Mouse (Mus musculus) stomach, embryonic 14.5 days (tissue): ENCODE results near the gene Zfp827. TPM values are rescaled to one million over a fixed set of nuclear protein-coding genes. Genes with fewer than 3 reads are reported as not detected.

Source experiments
- ATAC-seq: fragments of 200-750 bp; cut with Nextera tagmentation; 2 replicates; pipeline ENCODE4 v1.8.0; 2017; ENCODE audit warnings: low read depth, moderate TSS enrichment; ENCODE audit not compliant: insufficient number of reproducible peaks, insufficient read depth, low FRiP score
- H3K27ac ChIP-seq: fragments of 300-500 bp; sonication (generic); 2 replicates; pipeline ENCODE4 v1.5.1; 2014; ENCODE audit warnings: mild to moderate bottlenecking, low read length, moderate library complexity, mixed read lengths
- H3K27me3 ChIP-seq: fragments of 300-500 bp; sonication (generic); 2 replicates; pipeline ENCODE4 v1.6.1; 2014; ENCODE audit warnings: low read length, control low read depth, mixed read lengths; ENCODE audit not compliant: control insufficient read depth, insufficient read depth
- H3K36me3 ChIP-seq: fragments of 300-500 bp; sonication (generic); 2 replicates; pipeline ENCODE4 v1.6.1; 2014; ENCODE audit warnings: mild to moderate bottlenecking, control low read depth, low read length, moderate library complexity, mixed read lengths; ENCODE audit not compliant: control insufficient read depth, insufficient read depth
- H3K4me1 ChIP-seq: fragments of 300-500 bp; sonication (generic); 2 replicates; pipeline ENCODE4 v1.6.1; 2014; ENCODE audit warnings: low read length, control low read depth, mixed read lengths; ENCODE audit not compliant: control insufficient read depth, insufficient read depth
- H3K4me2 ChIP-seq: fragments of 300-500 bp; sonication (generic); replicated peaks from 2 replicates; pipeline ENCODE4 v1.6.1; 2014; ENCODE audit warnings: low read depth, low read length, control low read depth
- H3K4me3 ChIP-seq: fragments of 300-500 bp; sonication (generic); 2 replicates; pipeline ENCODE4 v1.5.1; 2014; ENCODE audit warnings: low read depth, low read length, control low read depth
- H3K9ac ChIP-seq: fragments of 300-500 bp; sonication (generic); replicated peaks from 2 replicates; pipeline ENCODE4 v1.6.1; 2014; ENCODE audit warnings: low read depth, mild to moderate bottlenecking, control low read depth, low read length, moderate library complexity, mixed read lengths
- H3K9me3 ChIP-seq: fragments of 300-500 bp; sonication (generic); 2 replicates; pipeline ENCODE4 v1.6.1; 2016; ENCODE audit warnings: low read depth, low read length, control low read depth; ENCODE audit not compliant: control insufficient read depth
- WGBS: fragments of 180-500 bp; shearing (Covaris S2); extraction: QIAGEN DNeasy Blood & Tissue Kit; methylation state at CpG from one replicate; pipeline ENCODE4 v1.1.7; 2014; 5-methylcytosine and 5-hydroxymethylcytosine counted together
- polyA plus RNA-seq: library from polyadenylated mRNA; unstranded; fragments of >200 nt; fragmentation: Nextera tagmentation; extraction: Ambion mirVana; gene quantifications from 2 replicates; pipeline ENCODE4 v1.2.1, GENCODE M21; 2014

Zfp827 gene
- polyA plus RNA-seq, 1 experiment from 2014 or later: 15.2 TPM

- H3K27ac ChIP-seq: peak overlapping the region; percentile 100
- H3K27me3 ChIP-seq: no peaks in the 10 kb centered on the region
- peak overlapping the region; percentile 100 for H3K9ac ChIP-seq
- no peaks in the 10 kb centered on the region for H3K36me3 ChIP-seq
- H3K4me3 ChIP-seq: peak overlapping the region; percentile 86
- H3K4me1 ChIP-seq: peaks cover 27% of the 10 kb centered on the region
- H3K9me3 ChIP-seq: no peaks in the 10 kb centered on the region
- under 1% methylated on average over 76 of the region's 99 CpGs for WGBS
- peak; percentile 74 for ATAC-seq
- H3K4me2 ChIP-seq: peak overlapping the region; percentile 78
These were observed 1.4 kb downstream of the Zfp827 start for GRCm38 (mm10) chr8:79029396-79030325.

- Histone ChIP-seq H3K4me1 (peaks cover 27% of the 10 kb centered on the region), H3K4me2 (peak overlapping the region; percentile 78), H3K27ac (peak overlapping the region; percentile 100), H3K36me3 (no peaks in the 10 kb centered on the region), H3K9ac (peak overlapping the region; percentile 100), H3K27me3 (no peaks in the 10 kb centered on the region), H3K9me3 (no peaks in the 10 kb centered on the region), H3K4me3 (peak overlapping the region; percentile 86)
- peak; percentile 3; the same call in 1 of the 2 replicates for ATAC-seq
- WGBS: under 1% methylated on average over 53 of the region's 62 CpGs
These were observed 2.4 kb downstream of the Zfp827 start for GRCm38 (mm10) chr8:79030326-79031265.

GRCm38 (mm10) chr8:79037532-79037931 is 9.3 kb downstream of the Zfp827 start:
- no peak overlapping the region for H3K27ac ChIP-seq
- H3K27me3 ChIP-seq: no peaks in the 10 kb centered on the region
- H3K4me2 ChIP-seq: no peak overlapping the region
- H3K36me3 ChIP-seq: no peaks in the 10 kb centered on the region
- H3K9me3 ChIP-seq: no peaks in the 10 kb centered on the region
- H3K4me3 ChIP-seq: no peak overlapping the region
- peaks cover 12% of the 10 kb centered on the region for H3K4me1 ChIP-seq
- no peak overlapping the region for H3K9ac ChIP-seq
- no peak for ATAC-seq
- WGBS: 75% methylated on average over 7 of the region's 7 CpGs

DNA sequence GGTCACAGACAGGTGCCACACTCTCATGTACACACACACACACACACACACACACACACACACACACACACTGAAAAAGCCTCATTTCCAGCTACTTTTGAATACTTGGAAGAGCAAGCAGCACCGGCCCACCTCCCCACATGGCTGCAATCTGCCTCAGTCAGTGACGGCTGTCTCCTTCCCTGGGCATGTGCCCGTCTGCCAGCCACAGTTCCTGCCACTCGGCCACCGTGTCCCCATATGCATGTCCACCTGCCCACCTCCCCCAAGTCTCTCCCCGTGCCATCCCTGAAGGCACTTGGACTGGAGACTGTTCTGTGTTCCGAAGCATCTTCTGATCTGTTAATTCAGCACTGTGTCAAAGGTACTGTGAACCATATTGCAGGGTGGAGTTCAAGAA is 9.8 kb downstream of the Zfp827 start:
- Histone ChIP-seq H3K4me2 (no peak overlapping the region), H3K27ac (no peak overlapping the region), H3K4me3 (no peak overlapping the region), H3K4me1 (peaks cover 9% of the 10 kb centered on the region), H3K9me3 (no peaks in the 10 kb centered on the region), H3K36me3 (no peaks in the 10 kb centered on the region), H3K9ac (no peak overlapping the region), H3K27me3 (no peaks in the 10 kb centered on the region)
- WGBS: 95% methylated on average over 7 of the region's 7 CpGs
- no peak for ATAC-seq

DNA sequence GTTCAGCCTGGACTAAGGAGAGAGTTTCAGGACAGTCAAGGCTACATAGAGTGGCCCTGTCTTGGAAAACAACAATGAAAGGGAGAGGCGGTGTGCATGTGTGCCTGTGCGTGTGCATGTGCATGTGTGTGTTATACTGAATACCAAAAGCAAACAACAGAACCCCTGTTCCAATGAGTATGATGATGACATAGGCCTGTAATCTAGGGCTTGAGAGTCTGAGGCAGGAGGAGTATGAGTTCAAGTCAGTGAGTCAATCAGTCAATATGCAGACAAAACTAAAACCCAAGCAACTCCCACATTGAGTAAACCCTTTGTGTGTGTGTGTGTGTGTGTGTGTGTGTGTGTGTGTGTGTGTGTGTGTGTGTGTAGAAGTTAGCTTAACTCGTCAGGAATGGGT is 13.2 kb downstream of the Zfp827 start:
- H3K36me3 ChIP-seq: no peaks in the 10 kb centered on the region
- H3K4me2 ChIP-seq: no peak overlapping the region
- no peaks in the 10 kb centered on the region for H3K4me1 ChIP-seq
- WGBS: 86% methylated on average over 3 of the region's 3 CpGs
- H3K27me3 ChIP-seq: no peaks in the 10 kb centered on the region
- H3K9me3 ChIP-seq: no peaks in the 10 kb centered on the region
- H3K27ac ChIP-seq: no peak overlapping the region
- H3K9ac ChIP-seq: no peak overlapping the region
- H3K4me3 ChIP-seq: no peak overlapping the region
- no peak for ATAC-seq

DNA sequence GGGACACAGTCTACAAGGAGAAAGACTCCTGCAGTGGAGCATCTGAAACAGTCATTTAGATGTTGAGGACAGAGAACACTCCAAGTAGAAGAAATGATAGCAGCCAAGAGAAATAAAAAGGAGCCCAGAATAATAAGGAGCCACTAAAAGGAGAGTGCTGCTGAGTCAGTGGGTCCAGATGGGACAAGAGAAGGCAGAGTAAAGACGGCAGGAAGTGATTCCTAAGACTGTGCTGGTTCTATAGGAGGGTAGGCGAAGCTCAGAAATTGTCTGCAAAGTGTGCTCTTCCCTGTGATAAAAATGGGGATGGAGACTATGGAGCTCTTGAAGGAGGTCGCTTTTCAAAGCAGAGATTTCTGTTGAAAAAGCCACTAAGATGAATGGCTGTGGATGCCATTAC is 14.0 kb downstream of the Zfp827 start:
- Histone ChIP-seq H3K27me3 (no peaks in the 10 kb centered on the region), H3K36me3 (no peaks in the 10 kb centered on the region), H3K4me3 (no peak overlapping the region), H3K4me1 (no peaks in the 10 kb centered on the region), H3K9me3 (no peaks in the 10 kb centered on the region), H3K9ac (no peak overlapping the region), H3K27ac (no peak overlapping the region), H3K4me2 (no peak overlapping the region)
- 77% methylated on average over 3 of the region's 3 CpGs for WGBS
- ATAC-seq: no peak

GRCm38 (mm10) chr8:79044673-79045072 is 16.4 kb downstream of the Zfp827 start:
- Histone ChIP-seq H3K4me1 (no peaks in the 10 kb centered on the region), H3K27me3 (no peaks in the 10 kb centered on the region), H3K36me3 (no peaks in the 10 kb centered on the region; the same call in 1 of the 2 replicates), H3K9ac (no peak overlapping the region), H3K9me3 (no peaks in the 10 kb centered on the region), H3K4me2 (no peak overlapping the region), H3K4me3 (no peak overlapping the region), H3K27ac (no peak overlapping the region)
- no peak for ATAC-seq
- 91% methylated on average over 5 of the region's 5 CpGs for WGBS

- H3K27ac ChIP-seq: no peak overlapping the region
- no peaks in the 10 kb centered on the region for H3K4me1 ChIP-seq
- no peak overlapping the region for H3K4me3 ChIP-seq
- no peaks in the 10 kb centered on the region for H3K27me3 ChIP-seq
- no peak for ATAC-seq
- WGBS: 82% methylated on average over 4 of the region's 4 CpGs
- H3K9ac ChIP-seq: no peak overlapping the region
- no peaks in the 10 kb centered on the region for H3K9me3 ChIP-seq
- H3K36me3 ChIP-seq: peaks cover 3% of the 10 kb centered on the region
- no peak overlapping the region for H3K4me2 ChIP-seq
These were observed 18.4 kb downstream of the Zfp827 start for GRCm38 (mm10) chr8:79046659-79047058.
